Mouse (Mus musculus) Patski (cell line): ENCODE data around the gene Vps11. TPM values are rescaled to one million over a fixed set of nuclear protein-coding genes. Genes with fewer than 3 reads are reported as not detected.
"Not testable (repeated sequence)": the region's sequence is repeated elsewhere in the genome, so short reads cannot be mapped to it uniquely, and the experiment has no call there.

Experiments used
- ATAC-seq: fragments of 100-300 bp; one replicate; pipeline ENCODE4 v1.8.0; 2021
- CTCF ChIA-PET: fragments of 350-600 bp; sonication (Branson Sonifier 250); formaldehyde crosslinking; loops from one replicate; lab custom pipeline; 2022; ENCODE audit warnings: inconsistent platforms; lab: Charles Lee
- POLR2A ChIA-PET: fragments of 350-600 bp; sonication (Branson Sonifier 250); formaldehyde crosslinking; loops from one replicate; lab custom pipeline; 2022; ENCODE audit warnings: antibody characterized with exemption, inconsistent platforms; lab: Charles Lee
- DNase-seq: peaks from one replicate; pipeline ENCODE4 v3.0.0-alpha.2; 2011; ENCODE audit warnings: low read depth, low spot score
- H3K27me3 ChIP-seq: fragments of 371-371 bp; one replicate; pipeline ENCODE4 v1.5.1; 2021
- CTCF ChIP-seq: fragments of 100-300 bp; IDR thresholded peaks from one replicate; pipeline ENCODE4 v1.5.1; 2021
- in situ Hi-C: fragments of 300-500 bp; cut with MboI; formaldehyde crosslinking; loops from 3 replicates; pipeline ENCODE4 v1.11.1; 2018; ENCODE audit warnings: low pct_unique_long_range_greater_than_20kb, mixed read lengths
- polyA plus RNA-seq: library from polyadenylated mRNA; unstranded; gene quantifications from one replicate; pipeline ENCODE4 v1.2.3, GENCODE M21; 2021

Gene Vps11
- polyA plus RNA-seq, 1 experiment from 2014 or later, result 46.5 TPM

DNA sequence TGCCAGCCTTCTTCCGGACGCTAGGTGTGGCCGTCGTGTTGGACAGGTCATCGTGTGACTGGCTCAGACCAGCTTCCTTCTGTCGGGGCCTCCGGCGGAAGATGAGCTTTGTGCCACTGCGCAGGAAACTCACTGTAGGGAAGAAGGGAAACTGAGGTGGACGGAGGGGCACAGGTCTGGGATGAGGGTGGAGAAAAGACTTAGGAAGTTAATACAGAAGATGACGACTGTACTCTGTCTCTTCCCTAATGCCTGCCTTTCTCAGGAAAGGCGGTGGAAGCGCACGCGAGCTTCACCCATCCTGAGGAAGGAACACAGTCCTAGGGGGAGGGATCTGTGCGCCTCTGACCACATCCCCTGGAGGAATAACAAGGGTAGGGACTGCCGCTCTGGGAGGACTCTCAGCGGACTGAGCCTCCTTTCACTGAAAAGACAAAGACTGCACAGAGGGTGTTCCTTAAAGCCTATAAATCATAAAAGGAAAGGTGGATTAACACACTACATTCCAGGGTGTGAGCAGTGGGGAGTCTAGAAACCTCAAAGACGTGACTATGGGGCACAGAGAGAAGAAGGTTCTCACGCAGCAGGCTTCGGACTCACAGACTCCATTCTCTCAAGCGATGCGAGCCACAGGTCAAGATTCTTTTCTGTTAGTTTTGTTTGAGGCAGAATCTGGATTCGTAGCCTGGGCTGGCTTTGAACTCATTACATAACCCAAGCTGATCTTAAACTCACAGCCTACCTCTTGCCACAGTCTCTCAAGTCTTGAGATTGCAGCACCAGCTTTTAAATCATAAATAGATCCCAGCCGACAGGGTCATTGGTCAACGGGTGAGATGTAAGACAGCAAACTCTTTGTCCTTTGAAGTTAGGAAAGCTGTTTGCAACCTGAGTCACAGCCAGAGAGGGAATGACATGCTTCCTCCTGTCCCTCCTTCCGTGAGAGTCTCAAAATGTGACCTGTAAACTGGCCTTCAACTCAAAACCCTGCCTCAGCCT is 50.0 kb downstream of the Vps11 start:
- no peak for DNase-seq
- CTCF ChIA-PET, result no interaction called here

GRCm38 (mm10) chr9:44310750-44311135 is 50.7 kb downstream of the Vps11 start:
- ChIA-PET CTCF (no interaction called here), POLR2A (no interaction called here)
- DNase-seq (no peak), ATAC-seq (no peak)
- TF ChIP-seq CTCF, result no peak
- in situ Hi-C loops, result no loop called here
- no peaks in the 10 kb centered on the region for H3K27me3 ChIP-seq

More for the DNA sequence above, 50.0 kb downstream of the Vps11 start:
- TF ChIP-seq CTCF, result no peak
- no peak for ATAC-seq
- POLR2A ChIA-PET, result no interaction called here
- in situ Hi-C loops, result no loop called here
- H3K27me3 ChIP-seq, result no peaks in the 10 kb centered on the region

- POLR2A ChIA-PET, result no interaction called here
- no peak for ATAC-seq
- no peak for DNase-seq
- CTCF ChIA-PET, result interaction anchor here (1.5 kb wide), 1 partner anchor 9 kb away, joined by 7 read pairs; no protein-coding TSS in a partner anchor
- in situ Hi-C loops, result no loop called here
- no peaks in the 10 kb centered on the region for H3K27me3 ChIP-seq
- TF ChIP-seq CTCF, result no peak
Observed at GRCm38 (mm10) chr9:44309756-44310155, 51.7 kb downstream of the Vps11 start.

DNA sequence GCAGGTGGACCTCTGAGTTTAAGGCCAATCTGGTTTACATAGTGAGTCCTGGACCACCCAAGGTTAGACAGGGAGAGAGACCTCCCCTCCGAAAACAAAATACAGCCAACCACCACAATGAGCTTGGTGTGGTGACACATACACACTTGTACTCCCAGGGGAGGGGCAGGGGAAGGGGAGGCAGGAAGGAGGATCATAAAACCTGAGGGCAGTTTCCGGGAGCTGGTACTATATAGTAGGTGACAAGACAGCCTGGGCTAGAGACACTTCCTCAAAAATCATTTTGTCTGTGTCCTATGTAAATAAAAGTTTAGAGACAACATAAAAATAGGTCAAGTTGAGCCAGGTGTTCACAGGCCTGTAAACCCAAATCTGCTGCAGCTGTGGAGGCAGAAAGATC is 54.2 kb downstream of the Vps11 start:
- POLR2A ChIA-PET, result interaction anchor here (0.7 kb wide), 1 partner anchor 231 kb away, joined by 3 read pairs; no protein-coding TSS in a partner anchor
- in situ Hi-C loops, result no loop called here
- ATAC-seq (no peak), DNase-seq (no peak)
- H3K27me3 ChIP-seq, result no peaks in the 10 kb centered on the region
- TF ChIP-seq CTCF, result no peak
- CTCF ChIA-PET, result interaction anchor here (0.6 to 1.3 kb wide), 3 partner anchors 12 to 98 kb away, joined by 3 read pairs; no protein-coding TSS in a partner anchor

- DNase-seq, result no peak
- TF ChIP-seq CTCF, result no peak
- in situ Hi-C loops, result no loop called here
- no peak for ATAC-seq
- ChIA-PET CTCF (interaction anchor here (1.3 kb wide), 1 partner anchor 13 kb away, joined by 3 read pairs; no protein-coding TSS in a partner anchor), POLR2A (no interaction called here)
- no peaks in the 10 kb centered on the region for H3K27me3 ChIP-seq
Observed at GRCm38 (mm10) chr9:44306532-44306931, 54.9 kb downstream of the Vps11 start.

DNA sequence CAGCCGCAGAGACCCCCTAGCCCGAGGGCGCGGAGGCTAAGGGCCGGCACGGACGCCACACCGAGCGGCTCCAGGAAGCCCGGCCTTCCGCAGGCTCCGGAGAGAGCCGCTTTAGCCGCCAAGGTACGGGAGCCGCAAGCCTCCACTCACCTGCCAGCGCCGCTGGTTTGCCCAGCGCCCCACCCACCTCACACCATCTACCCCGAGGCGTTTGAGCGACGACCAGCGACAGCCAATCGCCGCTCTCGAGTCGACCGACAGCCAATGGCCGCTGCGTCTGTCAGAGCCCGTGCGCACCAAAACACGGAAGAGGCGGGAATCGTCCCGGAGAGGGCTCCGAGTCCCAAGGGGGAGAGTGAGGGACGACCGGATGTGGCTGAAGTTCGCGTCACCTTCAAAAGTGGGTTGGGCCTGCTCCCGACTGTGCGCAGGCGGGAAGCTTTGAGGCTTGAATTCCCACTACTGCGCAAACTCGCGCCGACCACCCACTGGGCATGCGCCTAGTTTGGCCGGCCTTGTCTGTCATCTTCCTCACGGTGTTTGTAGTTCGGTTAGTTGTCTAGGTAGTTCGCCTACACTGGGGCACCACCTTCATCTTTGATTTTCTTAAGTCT is 55.9 kb downstream of the Vps11 start, which contains the start of gene Hinfp:
Hinfp (minus strand) TSS at position 206 of the 614 bp plus-strand sequence.
- peak; percentile 94 for DNase-seq
- in situ Hi-C loops, result no loop called here
- CTCF ChIA-PET, result interaction anchor here (1.0 kb wide), 1 partner anchor 13 kb away, joined by 3 read pairs; no protein-coding TSS in a partner anchor
- ATAC-seq, result peak; percentile 99
- no peaks in the 10 kb centered on the region for H3K27me3 ChIP-seq
- POLR2A ChIA-PET, result interaction anchor here (1.1 to 1.5 kb wide), 3 partner anchors 9 to 69 kb away, joined by 3 read pairs; no protein-coding TSS in a partner anchor
- TF ChIP-seq CTCF, result no peak

GRCm38 (mm10) chr9:44300001-44300400 is 61.5 kb downstream of the Vps11 start:
- ChIA-PET POLR2A (interaction anchor here (1.1 kb wide), 1 partner anchor 22 kb away, joined by 6 read pairs; no protein-coding TSS in a partner anchor), CTCF (interaction anchor here (1.4 kb wide), 1 partner anchor 8 kb away, joined by 5 read pairs; no protein-coding TSS in a partner anchor)
- ATAC-seq, H3K27me3 ChIP-seq, in situ Hi-C loops, DNase-seq: not testable (repeated sequence)

Other genes starting within 250 kb of the Vps11 start
- 0.08 TPM for gene Gm49380, start 248.2 kb downstream of the Vps11 start, polyA plus RNA-seq
- 38.4 TPM for gene Rnf26, start 248.2 kb downstream of the Vps11 start, polyA plus RNA-seq
- gene Mcam, start 227.2 kb downstream of the Vps11 start, polyA plus RNA-seq, result 72.8 TPM
- 20.2 TPM for gene Cbl, start 127.6 kb downstream of the Vps11 start, polyA plus RNA-seq
- not detected for gene Ccdc153, start 121.0 kb downstream of the Vps11 start, polyA plus RNA-seq
- 0.03 TPM for gene Pdzd3, start 110.2 kb downstream of the Vps11 start, polyA plus RNA-seq
- gene Nlrx1, start 93.1 kb downstream of the Vps11 start, polyA plus RNA-seq, result 1.3 TPM
- gene Abcg4, start 73.1 kb downstream of the Vps11 start, polyA plus RNA-seq, result 0.04 TPM
- 18.1 TPM for gene Hinfp, start 56.0 kb downstream of the Vps11 start, polyA plus RNA-seq
- 29.5 TPM for gene C2cd2l, start 41.4 kb downstream of the Vps11 start, polyA plus RNA-seq
- gene Dpagt1, start 35.7 kb downstream of the Vps11 start, polyA plus RNA-seq, result 37.0 TPM
- gene H2afx, start 27.0 kb downstream of the Vps11 start, polyA plus RNA-seq, result 80.2 TPM
- 46.8 TPM for gene Hmbs, start 17.4 kb downstream of the Vps11 start, polyA plus RNA-seq
- 190 TPM for gene Hyou1, start 17.8 kb upstream of the Vps11 start, polyA plus RNA-seq
- 28.7 TPM for gene Slc37a4, start 35.2 kb upstream of the Vps11 start, polyA plus RNA-seq
- 764 TPM for gene Rps25, start 45.5 kb upstream of the Vps11 start, polyA plus RNA-seq
- gene Trappc4, start 45.9 kb upstream of the Vps11 start, polyA plus RNA-seq, result 66.3 TPM
- gene Ccdc84, start 56.9 kb upstream of the Vps11 start, polyA plus RNA-seq, result 30.5 TPM
- not detected for gene Foxr1, start 79.5 kb upstream of the Vps11 start, polyA plus RNA-seq
- not detected for gene Upk2, start 93.3 kb upstream of the Vps11 start, polyA plus RNA-seq
- 40.4 TPM for gene Bcl9l, start 121.2 kb upstream of the Vps11 start, polyA plus RNA-seq
- gene Cxcr5, start 200.2 kb upstream of the Vps11 start, polyA plus RNA-seq, result not detected
- gene Ddx6, start 243.2 kb upstream of the Vps11 start, polyA plus RNA-seq, result 95.5 TPM